Mouse (Mus musculus): Measurements from ENCODE around the gene 1500009C09Rik. TPM values are rescaled to one million over a fixed set of nuclear protein-coding genes. Genes with fewer than 3 reads are reported as not detected.
A peak's percentile ranks its signal among the peaks of the same experiment; 100 is the strongest.

Gene 1500009C09Rik
- total and polyA plus RNA-seq, 2 experiments from 2014 or later = 17.9 to 156 TPM

- no peaks in the 10 kb centered on the region for H3K9me3 ChIP-seq (ENCODE audit: low read length)
- no peak for ATAC-seq (ENCODE audit: low FRiP score)
- peaks cover 5% of the 10 kb centered on the region; the same call in 1 of the 2 replicates for H3K4me1 ChIP-seq (ENCODE audit: insufficient read depth, low read length)
- DNase-seq (ENCODE audit: low spot score) = no peak
- no peak overlapping the region for H3K27ac ChIP-seq (ENCODE audit: low read depth, low read length)
- H3K4me2 ChIP-seq (ENCODE audit: low read depth, low read length, poor library complexity, severe bottlenecking) = no peak overlapping the region
- H3K27me3 ChIP-seq (ENCODE audit: insufficient read depth, low read length) = no peaks in the 10 kb centered on the region
- 82% methylated on average over 4 of the region's 4 CpGs for WGBS
- no peak overlapping the region for H3K9ac ChIP-seq (replicated peaks; ENCODE audit: low read length, poor library complexity, severe bottlenecking)
- no peak overlapping the region for H3K4me3 ChIP-seq (ENCODE audit: low read depth, low read length)
- H3K36me3 ChIP-seq (ENCODE audit: insufficient read depth, low read length) = peaks cover 52% of the 10 kb centered on the region
- no peak for TF ChIP-seq CTCF (IDR thresholded peaks at IDR 0.05)
These were observed 28.4 kb downstream of the 1500009C09Rik start for GRCm38 (mm10) chr15:82280638-82281037.

- Histone ChIP-seq H3K27ac (ENCODE audit: low read depth, low read length) (no peak overlapping the region), H3K9me3 (ENCODE audit: low read length) (no peaks in the 10 kb centered on the region), H3K4me1 (ENCODE audit: insufficient read depth, low read length) (no peaks in the 10 kb centered on the region), H3K4me2 (ENCODE audit: low read depth, low read length, poor library complexity, severe bottlenecking) (no peak overlapping the region), H3K36me3 (ENCODE audit: insufficient read depth, low read length) (peaks cover 74% of the 10 kb centered on the region), H3K4me3 (ENCODE audit: low read depth, low read length) (no peak overlapping the region), H3K27me3 (ENCODE audit: insufficient read depth, low read length) (no peaks in the 10 kb centered on the region), H3K9ac (replicated peaks; ENCODE audit: low read length, poor library complexity, severe bottlenecking) (no peak overlapping the region)
- no peak for ATAC-seq (ENCODE audit: low FRiP score)
- no peak for TF ChIP-seq CTCF (IDR thresholded peaks at IDR 0.05)
- 68% methylated on average over 12 of the region's 12 CpGs for WGBS
- DNase-seq (ENCODE audit: low spot score) = no peak
These were observed 34.0 kb downstream of the 1500009C09Rik start for GRCm38 (mm10) chr15:82286157-82286556.

- peaks cover 47% of the 10 kb centered on the region for H3K36me3 ChIP-seq (ENCODE audit: insufficient read depth, low read length)
These were observed 38.1 kb downstream of the 1500009C09Rik start for GRCm38 (mm10) chr15:82290252-82290651.

GRCm38 (mm10) chr15:82292851-82293250 is 40.7 kb downstream of the 1500009C09Rik start:
- ATAC-seq (ENCODE audit: low FRiP score) = no peak

More at GRCm38 (mm10) chr15:82290252-82290651, 38.1 kb downstream of the 1500009C09Rik start:
- Histone ChIP-seq H3K4me1 (ENCODE audit: insufficient read depth, low read length) (peaks cover 5% of the 10 kb centered on the region; the same call in 1 of the 2 replicates), H3K27me3 (ENCODE audit: insufficient read depth, low read length) (no peaks in the 10 kb centered on the region), H3K4me3 (ENCODE audit: low read depth, low read length) (no peak overlapping the region), H3K4me2 (ENCODE audit: low read depth, low read length, poor library complexity, severe bottlenecking) (no peak overlapping the region), H3K9ac (replicated peaks; ENCODE audit: low read length, poor library complexity, severe bottlenecking) (no peak overlapping the region), H3K9me3 (ENCODE audit: low read length) (no peaks in the 10 kb centered on the region), H3K27ac (ENCODE audit: low read depth, low read length) (no peak overlapping the region)
- no peak for DNase-seq (ENCODE audit: low spot score)
- WGBS = 77% methylated on average over 7 of the region's 7 CpGs
- no peak for TF ChIP-seq CTCF (IDR thresholded peaks at IDR 0.05)
- ATAC-seq (ENCODE audit: low FRiP score) = no peak

GRCm38 (mm10) chr15:82293271-82293711 is 41.1 kb downstream of the 1500009C09Rik start:
- H3K27me3 ChIP-seq (ENCODE audit: insufficient read depth, low read length) = no peaks in the 10 kb centered on the region
- H3K4me3 ChIP-seq (ENCODE audit: low read depth, low read length) = no peak overlapping the region
- WGBS = 3% methylated on average over 7 of the region's 7 CpGs
- H3K9ac ChIP-seq (replicated peaks; ENCODE audit: low read length, poor library complexity, severe bottlenecking) = no peak overlapping the region
- no peak overlapping the region for H3K4me2 ChIP-seq (ENCODE audit: low read depth, low read length, poor library complexity, severe bottlenecking)
- H3K36me3 ChIP-seq (ENCODE audit: insufficient read depth, low read length) = peaks cover 25% of the 10 kb centered on the region
- no peak for TF ChIP-seq CTCF (IDR thresholded peaks at IDR 0.05)
- ATAC-seq (ENCODE audit: low FRiP score) (peak; percentile 65), DNase-seq (ENCODE audit: low spot score) (peak; percentile 76)
- H3K27ac ChIP-seq (ENCODE audit: low read depth, low read length) = peak overlapping the region; percentile 47; the same call in 1 of the 2 replicates
- H3K9me3 ChIP-seq (ENCODE audit: low read length) = no peaks in the 10 kb centered on the region
- H3K4me1 ChIP-seq (ENCODE audit: insufficient read depth, low read length) = peaks cover 5% of the 10 kb centered on the region; the same call in 1 of the 2 replicates

More at GRCm38 (mm10) chr15:82292851-82293250, 40.7 kb downstream of the 1500009C09Rik start:
- Histone ChIP-seq H3K4me1 (ENCODE audit: insufficient read depth, low read length) (peaks cover 5% of the 10 kb centered on the region; the same call in 1 of the 2 replicates), H3K9ac (replicated peaks; ENCODE audit: low read length, poor library complexity, severe bottlenecking) (no peak overlapping the region), H3K36me3 (ENCODE audit: insufficient read depth, low read length) (peaks cover 30% of the 10 kb centered on the region), H3K4me3 (ENCODE audit: low read depth, low read length) (no peak overlapping the region), H3K27me3 (ENCODE audit: insufficient read depth, low read length) (no peaks in the 10 kb centered on the region), H3K4me2 (ENCODE audit: low read depth, low read length, poor library complexity, severe bottlenecking) (no peak overlapping the region), H3K27ac (ENCODE audit: low read depth, low read length) (0 out of 2 replicates have a peak overlapping the region, but pooled peaks have one; percentile 47), H3K9me3 (ENCODE audit: low read length) (no peaks in the 10 kb centered on the region)
- 10% methylated on average over 5 of the region's 5 CpGs for WGBS
- no peak for DNase-seq (ENCODE audit: low spot score)
- peak; percentile 3; the same call in 1 of the 2 replicates for TF ChIP-seq CTCF (IDR thresholded peaks at IDR 0.05)

- WGBS = 34% methylated on average over 8 of the region's 8 CpGs
These were observed 41.9 kb downstream of the 1500009C09Rik start for GRCm38 (mm10) chr15:82294059-82294458.

More at GRCm38 (mm10) chr15:82294059-82294458, 41.9 kb downstream of the 1500009C09Rik start:
- H3K27me3 ChIP-seq (ENCODE audit: insufficient read depth, low read length) = no peaks in the 10 kb centered on the region
- no peaks in the 10 kb centered on the region for H3K9me3 ChIP-seq (ENCODE audit: low read length)
- peaks cover 18% of the 10 kb centered on the region for H3K36me3 ChIP-seq (ENCODE audit: insufficient read depth, low read length)
- H3K9ac ChIP-seq (replicated peaks; ENCODE audit: low read length, poor library complexity, severe bottlenecking) = no peak overlapping the region
- ATAC-seq (ENCODE audit: low FRiP score) (no peak), DNase-seq (ENCODE audit: low spot score) (peak; percentile 83)
- peak overlapping the region; percentile 55; the same call in 1 of the 2 replicates for H3K27ac ChIP-seq (ENCODE audit: low read depth, low read length)
- peak; percentile 85 for TF ChIP-seq CTCF (IDR thresholded peaks at IDR 0.05)
- H3K4me3 ChIP-seq (ENCODE audit: low read depth, low read length) = no peak overlapping the region
- H3K4me2 ChIP-seq (ENCODE audit: low read depth, low read length, poor library complexity, severe bottlenecking) = no peak overlapping the region
- H3K4me1 ChIP-seq (ENCODE audit: insufficient read depth, low read length) = peaks cover 5% of the 10 kb centered on the region; the same call in 1 of the 2 replicates
